Mouse (Mus musculus) cerebellum, postnatal 36 days (tissue): ENCODE measurements at regions not wholly inside any gene's neighbourhood (a gene's known extent, or its start where the extent isn't known, plus 50 kb on each side); places are given as distances from the start of the nearest gene placed in this dataset.

ENCODE experiments used
- DNase-seq, 2 experiments: peaks; one replicate each; pipeline ENCODE4 v3.0.0; 2021 to 2022; ENCODE audit warnings: mixed read lengths in 2 of 2

DNA sequence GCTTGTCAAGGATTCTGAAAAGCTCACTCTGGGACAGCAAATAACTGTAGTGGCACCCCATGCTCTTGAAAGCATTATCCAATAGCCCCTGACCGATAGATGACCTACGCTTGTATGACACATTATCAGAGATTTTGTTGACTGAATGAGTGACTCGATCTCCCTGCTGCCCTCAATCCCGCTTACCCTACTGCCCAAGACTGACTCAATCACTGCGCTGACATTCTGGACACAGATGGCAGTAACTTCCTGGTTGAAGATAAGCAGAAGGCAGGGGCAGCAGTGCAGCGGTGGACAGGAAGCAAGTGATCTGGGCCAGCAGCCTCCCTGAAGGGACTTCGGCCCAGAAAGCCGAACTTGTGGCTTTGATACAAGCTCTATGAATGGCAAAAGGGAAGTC is 248.7 kb upstream of the Tpk1 start:
- DNase-seq, result no peak

DNA sequence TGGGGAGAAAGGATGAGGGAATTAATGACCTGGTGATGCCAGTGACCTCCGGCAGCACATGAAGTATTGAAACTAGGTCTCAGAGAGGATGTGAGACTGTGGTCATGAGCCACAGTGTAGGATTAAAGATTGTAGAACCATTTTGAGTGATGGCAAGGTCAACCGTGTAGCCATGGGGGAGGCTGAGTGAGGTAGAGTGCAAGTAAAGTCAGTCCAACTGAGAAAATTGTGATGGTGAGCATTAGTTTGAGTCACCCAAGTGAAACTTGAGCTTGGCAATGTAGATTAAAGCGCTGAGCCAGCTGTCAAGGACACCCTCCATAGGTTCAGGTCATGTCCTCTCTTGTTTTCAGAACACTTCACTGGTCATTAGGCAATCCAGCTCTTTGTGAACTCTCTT is 219.9 kb upstream of the Tpk1 start:
- DNase-seq, result no peak

DNA sequence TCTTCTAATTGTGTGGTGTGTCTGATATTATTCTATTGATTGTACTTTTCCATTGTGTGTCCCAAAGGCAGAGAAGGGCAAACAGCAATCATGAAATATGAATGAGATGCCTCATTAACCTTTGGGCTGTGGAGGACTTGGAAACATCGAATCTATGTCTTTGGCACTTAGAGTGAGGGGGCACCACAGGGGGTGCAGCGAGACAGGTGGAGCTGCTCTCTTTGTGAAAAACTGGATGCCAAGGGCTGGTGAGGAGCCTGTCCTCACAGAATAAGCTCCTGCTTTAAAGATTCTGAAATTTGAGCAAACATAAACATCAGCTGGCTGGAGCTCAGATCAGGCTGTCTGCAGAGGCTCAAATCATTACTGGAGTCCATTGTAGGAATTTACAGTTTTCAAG is 210.6 kb upstream of the Tpk1 start:
- DNase-seq, result peak; percentile 80 to 83

DNA sequence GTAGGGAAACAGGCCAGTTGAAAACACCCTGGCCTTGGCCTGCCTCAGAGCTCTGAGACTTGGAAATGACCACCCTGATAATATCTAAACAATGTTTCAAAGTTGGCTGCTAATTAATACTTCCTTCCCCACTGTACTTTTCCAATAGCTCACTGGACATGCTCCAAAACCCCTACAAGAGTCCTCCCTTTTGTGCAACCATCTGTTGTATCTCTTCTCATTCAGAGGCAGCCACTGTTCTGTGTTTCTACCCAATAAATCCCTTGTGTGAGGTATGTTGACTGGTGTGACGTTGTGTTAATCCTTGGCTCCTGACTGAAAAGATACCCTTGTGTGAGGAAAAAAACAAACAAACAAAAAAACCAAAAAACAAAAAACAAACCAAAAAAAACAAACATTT is 193.3 kb upstream of the Tpk1 start:
- no peak for DNase-seq

DNA sequence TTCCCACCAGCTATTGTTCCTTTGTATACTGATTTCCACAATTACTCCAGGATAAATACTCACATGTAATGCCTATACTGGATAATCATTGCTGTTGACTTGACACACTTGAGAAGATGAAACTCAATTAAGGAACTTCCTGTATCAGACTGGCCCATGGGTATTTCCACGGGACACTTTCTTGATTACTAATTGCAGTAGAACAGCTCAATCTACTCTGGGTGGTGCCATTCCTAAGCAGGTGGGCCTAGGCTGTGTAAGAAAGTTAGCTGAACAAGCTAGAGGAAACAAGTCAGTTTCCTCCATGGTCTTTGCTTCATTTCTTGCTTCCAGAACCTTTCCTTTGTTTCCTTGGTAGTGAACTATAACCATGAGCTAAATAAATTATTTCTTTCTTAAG is 191.0 kb upstream of the Tpk1 start:
- no peak for DNase-seq

DNA sequence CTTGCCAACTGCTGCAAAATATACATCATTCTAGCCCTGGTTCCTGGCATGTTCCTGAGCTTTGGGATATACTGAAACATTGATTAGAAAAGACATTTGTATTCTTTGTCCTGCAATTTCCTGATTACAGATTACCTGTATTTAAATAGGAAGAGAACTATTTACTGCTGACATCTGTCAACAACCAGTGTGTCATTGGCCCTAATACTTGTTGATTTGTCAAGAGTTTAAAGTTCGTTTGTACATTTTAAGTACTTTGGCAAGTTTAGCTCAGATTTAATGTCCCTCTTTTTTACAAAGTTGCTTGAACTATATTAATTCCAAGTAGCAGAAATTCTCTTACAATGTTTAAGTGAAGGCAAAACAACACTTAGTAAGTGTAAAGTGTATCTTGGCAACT is 187.4 kb upstream of the Tpk1 start:
- DNase-seq, result no peak

GRCm38 (mm10) chr6:43851306-43851705 is 185.2 kb upstream of the Tpk1 start:
- no peak for DNase-seq

GRCm38 (mm10) chr6:43838960-43839359 is 172.9 kb upstream of the Tpk1 start:
- DNase-seq, result no peak

DNA sequence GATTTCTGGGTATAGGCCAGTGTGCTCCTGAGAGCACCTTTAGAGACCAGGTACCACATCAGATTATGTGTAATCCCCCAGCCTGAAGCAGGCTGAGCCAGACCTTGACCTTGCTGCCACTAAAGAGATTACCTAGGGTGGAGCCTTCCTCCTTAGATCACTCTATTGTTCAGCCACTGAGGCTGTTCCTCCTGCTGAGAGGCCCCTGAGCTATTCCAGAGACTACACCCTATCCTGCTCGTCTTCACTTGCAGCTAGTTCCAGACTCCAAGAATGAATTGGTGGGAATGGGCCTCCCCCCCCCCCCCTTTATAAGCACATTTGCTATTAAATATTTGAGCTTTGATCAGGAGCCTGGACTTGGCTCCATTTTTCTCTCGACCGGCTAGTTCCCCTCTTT is 163.8 kb upstream of the Tpk1 start:
- DNase-seq, result no peak
